Mouse (Mus musculus): ENCODE results near the gene Arpin.

Gene Arpin

GRCm38 (mm10) chr7:79934862-79935510 is at the start of gene Arpin:
Gene Arpin, minus strand, starts transcription at chr7:79935359.
- ChIA-PET CTCF (interaction anchor here in 2 of 4 experiments (0.7 to 1.0 kb wide), 3 partner anchors 136 to 141 kb away, joined by 3 to 4 read pairs (median 4); partner anchors contain the start of gene Mesp1 (in 1 of the 2)), POLR2A (interaction anchor here in 3 of 4 experiments (0.6 to 1.5 kb wide), 8 partner anchors 9 to 195 kb away, joined by 3 to 4 read pairs (median 3); partner anchors contain the start of gene Ap3s2 (in 1 of the 3))

GRCm38 (mm10) chr7:79975316-79975715 is 40.2 kb upstream of the Arpin start:
- POLR2A ChIA-PET = interaction anchor here in 2 of 4 experiments (1.2 to 1.3 kb wide), 2 partner anchors 16 to 155 kb away, joined by 4 to 5 read pairs; no protein-coding TSS in a partner anchor
- CTCF ChIA-PET = interaction anchor here in 1 of 4 experiments (0.7 to 1.1 kb wide), 2 partner anchors 8 to 246 kb away, joined by 3 read pairs; no protein-coding TSS in a partner anchor

GRCm38 (mm10) chr7:79972195-79972594 is 37.0 kb upstream of the Arpin start:
- ChIA-PET POLR2A (no interaction called here), CTCF (no interaction called here)

- CTCF ChIA-PET = no interaction called here
- POLR2A ChIA-PET = interaction anchor here in 3 of 4 experiments (0.6 to 1.2 kb wide), 7 partner anchors 35 to 1547 kb away, joined by 3 to 5 read pairs (median 3); partner anchors contain the start of genes Arpin (in 1 of the 3), Rccd1 (in 1 of the 3) and Zfp710 (in 1 of the 3)
Measured at GRCm38 (mm10) chr7:79970336-79970735, 35.2 kb upstream of the Arpin start.

GRCm38 (mm10) chr7:79968326-79968725 is 33.2 kb upstream of the Arpin start:
- ChIA-PET POLR2A (interaction anchor here in 3 of 4 experiments (0.5 to 1.6 kb wide), 15 partner anchors 9 to 355 kb away, joined by 3 to 6 read pairs (median 3); partner anchors contain the start of genes Idh2 (in 1 of the 3) and Rccd1 (in 1 of the 3)), CTCF (interaction anchor here in 3 of 4 experiments (0.5 to 1.0 kb wide), 4 partner anchors 9 to 392 kb away, joined by 3 to 9 read pairs (median 4); no protein-coding TSS in a partner anchor)

- ChIA-PET CTCF (interaction anchor here in 3 of 4 experiments (0.6 to 1.4 kb wide), 4 partner anchors 162 to 385 kb away, joined by 3 to 4 read pairs (median 3); no protein-coding TSS in a partner anchor), POLR2A (no interaction called here)
Measured at GRCm38 (mm10) chr7:79961600-79961999, 26.4 kb upstream of the Arpin start.

GRCm38 (mm10) chr7:79956131-79956530 is 21.0 kb upstream of the Arpin start:
- POLR2A ChIA-PET = interaction anchor here in 2 of 4 experiments (0.6 kb wide), 2 partner anchors 15 to 94 kb away, joined by 3 to 8 read pairs; no protein-coding TSS in a partner anchor

GRCm38 (mm10) chr7:79954890-79955289 is 19.7 kb upstream of the Arpin start:
- ChIA-PET POLR2A (no interaction called here), CTCF (no interaction called here)

More at GRCm38 (mm10) chr7:79956131-79956530, 21.0 kb upstream of the Arpin start:
- CTCF ChIA-PET = no interaction called here

- ChIA-PET POLR2A (interaction anchor here in 3 of 4 experiments (0.6 to 1.5 kb wide), 5 partner anchors 14 to 222 kb away, joined by 3 to 9 read pairs (median 4); no protein-coding TSS in a partner anchor), CTCF (no interaction called here)
Measured at GRCm38 (mm10) chr7:79951038-79951437, 15.9 kb upstream of the Arpin start.

GRCm38 (mm10) chr7:79950236-79950635 is 15.1 kb upstream of the Arpin start:
- ChIA-PET CTCF (interaction anchor here in 2 of 4 experiments (0.6 to 1.2 kb wide), 3 partner anchors 151 to 671 kb away, joined by 3 to 4 read pairs (median 4); no protein-coding TSS in a partner anchor), POLR2A (interaction anchor here in 3 of 4 experiments (0.6 to 1.5 kb wide), 6 partner anchors 9 to 206 kb away, joined by 3 to 9 read pairs (median 3); no protein-coding TSS in a partner anchor)

GRCm38 (mm10) chr7:79935511-79936205 is 499 bp upstream of the Arpin start:
- CTCF ChIA-PET = interaction anchor here in 3 of 4 experiments (0.5 to 1.0 kb wide), 4 partner anchors 136 to 169 kb away, joined by 3 to 5 read pairs (median 4); partner anchors contain the start of gene Mesp1 (in 1 of the 3)

GRCm38 (mm10) chr7:79934461-79934860 is 698 bp downstream of the Arpin start:
- CTCF ChIA-PET = no interaction called here
- POLR2A ChIA-PET = interaction anchor here in 1 of 4 experiments (1.0 kb wide), 1 partner anchor 14 kb away, joined by 4 read pairs; the partner anchor contains the start of gene Ap3s2

More at GRCm38 (mm10) chr7:79935511-79936205, 499 bp upstream of the Arpin start:
- POLR2A ChIA-PET = interaction anchor here in 3 of 4 experiments (0.6 to 1.5 kb wide), 9 partner anchors 10 to 195 kb away, joined by 3 to 4 read pairs (median 3); partner anchors contain the start of gene Ap3s2 (in 1 of the 3)

- POLR2A ChIA-PET = interaction anchor here in 1 of 4 experiments (0.8 kb wide), 1 partner anchor 68 kb away, joined by 3 read pairs; the partner anchor contains the start of gene Anpep
- CTCF ChIA-PET = no interaction called here
Measured at GRCm38 (mm10) chr7:79928516-79929052, 6.6 kb downstream of the Arpin start.

- POLR2A ChIA-PET = interaction anchor here in 3 of 4 experiments (0.6 to 1.6 kb wide), 8 partner anchors 9 to 386 kb away, joined by 3 to 5 read pairs (median 4); partner anchors contain the start of genes Anpep (in 1 of the 3) and Arpin (in 1 of the 3)
- CTCF ChIA-PET = interaction anchor here in 1 of 4 experiments (1.4 kb wide), 1 partner anchor 121 kb away, joined by 5 read pairs; no protein-coding TSS in a partner anchor
Measured at GRCm38 (mm10) chr7:79920344-79920983, 14.7 kb downstream of the Arpin start, which contains the start of gene Ap3s2. Gene Ap3s2, minus strand, starts transcription at chr7:79920649.

GRCm38 (mm10) chr7:79914556-79914955 is 20.6 kb downstream of the Arpin start:
- CTCF ChIA-PET = interaction anchor here (0.6 to 3.9 kb wide), 42 partner anchors 9 to 1812 kb away, joined by 3 to 38 read pairs (median 4); partner anchors contain the start of genes Mesp1 (in 1 of the 4) and Plin1 (in 1 of the 4)
- POLR2A ChIA-PET = interaction anchor here in 3 of 4 experiments (0.5 to 1.7 kb wide), 8 partner anchors 9 to 1690 kb away, joined by 3 to 11 read pairs (median 4); partner anchors contain the start of gene Mesp1 (in 1 of the 3)

- POLR2A ChIA-PET = interaction anchor here in 2 of 4 experiments (0.5 to 0.6 kb wide), 2 partner anchors 124 to 595 kb away, joined by 3 read pairs; no protein-coding TSS in a partner anchor
- CTCF ChIA-PET = no interaction called here
Measured at GRCm38 (mm10) chr7:79907356-79907755, 27.8 kb downstream of the Arpin start.

GRCm38 (mm10) chr7:79906914-79907313 is 28.2 kb downstream of the Arpin start:
- ChIA-PET CTCF (no interaction called here), POLR2A (interaction anchor here in 2 of 4 experiments (0.5 to 0.6 kb wide), 2 partner anchors 124 to 594 kb away, joined by 3 read pairs; no protein-coding TSS in a partner anchor)
